Mouse (Mus musculus) bone marrow macrophage, adult 2 months (primary cell): Measurements from ENCODE around the gene Rtn4rl1.

Source experiments
- CTCF ChIP-seq: IDR thresholded peaks from 2 replicates; pipeline ENCODE4 v1.5.1; 2012; ENCODE audit warnings: low read depth, mild to moderate bottlenecking, low read length, moderate library complexity
- POLR2A ChIP-seq: IDR thresholded peaks from 2 replicates; pipeline ENCODE4 v1.6.1; 2012; ENCODE audit warnings: mild to moderate bottlenecking, low read depth, low read length, borderline replicate concordance

DNA sequence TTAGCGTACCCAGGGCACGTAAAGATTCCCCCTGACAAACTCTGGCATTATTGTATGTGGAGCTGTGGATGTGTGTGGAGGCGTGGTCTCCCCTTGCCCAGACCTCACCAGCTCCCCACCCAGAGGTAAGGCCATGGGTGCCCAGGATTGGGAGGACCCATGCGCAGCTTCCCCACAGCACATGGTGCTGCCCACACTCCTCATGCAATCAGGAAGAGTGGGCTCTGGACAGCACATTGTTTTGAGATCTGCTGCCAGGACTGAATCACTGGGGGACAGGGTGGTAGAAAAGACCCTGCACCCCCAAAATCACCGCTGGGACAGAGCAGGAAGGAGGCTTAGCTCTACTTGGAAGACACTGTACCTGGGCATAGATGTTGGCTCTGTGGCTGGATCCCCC is 9.0 kb upstream of the Rtn4rl1 start:
- TF ChIP-seq POLR2A (no peak), CTCF (no peak)
